Comparison of ENCODE assay signal across 8 mouse cellular contexts in the genomic region with DNA sequence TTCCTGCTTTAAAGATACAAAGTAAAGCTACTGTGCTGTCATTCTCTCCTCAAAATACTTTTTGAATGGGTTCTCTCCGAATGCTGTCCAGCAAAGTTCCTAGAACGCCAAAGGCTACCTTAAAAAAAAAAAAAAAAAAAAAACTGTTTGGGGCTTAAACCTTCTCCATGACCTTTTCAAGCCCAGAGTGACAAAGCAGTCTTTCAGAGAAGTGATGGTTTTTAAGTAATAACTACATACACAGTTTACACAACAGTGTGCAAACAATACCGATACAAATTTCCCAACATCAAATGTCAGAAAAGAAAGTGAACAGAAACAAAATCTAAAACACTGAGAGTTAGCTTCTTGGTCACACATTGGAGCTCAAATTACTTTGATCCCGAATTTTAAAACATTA. TPM values are rescaled to one million over a fixed set of nuclear protein-coding genes. Genes with fewer than 3 reads are reported as not detected.
DNase-seq lines count a peak whose midpoint lies in the region; ATAC-seq and TF ChIP-seq lines count a peak whose summit lies in the region.

No protein-coding gene starts in this region.

- no peaks in the 10 kb centered on the region for H3K9me3 ChIP-seq in heart, embryonic 13.5 days
- H3K9me3 ChIP-seq in ES-Bruce4 (replicated peaks; ENCODE audit: control insufficient read depth, insufficient read depth, low read length, poor library complexity, severe bottlenecking) = no peaks in the 10 kb centered on the region
- no peaks in the 10 kb centered on the region for H3K9me3 ChIP-seq in hindbrain, embryonic 14.5 days (ENCODE audit: control insufficient read depth, low read length)
- H3K9me3 ChIP-seq in midbrain, embryonic 10.5 days (replicated peaks) = no peaks in the 10 kb centered on the region

- peaks cover 6% of the 10 kb centered on the region for H3K36me3 ChIP-seq in heart, embryonic 13.5 days
- H3K36me3 ChIP-seq in ES-Bruce4 (ENCODE audit: control insufficient read depth, insufficient read depth, low read length, poor library complexity, severe bottlenecking) = no peaks in the 10 kb centered on the region
- H3K36me3 ChIP-seq in hindbrain, embryonic 14.5 days (replicated peaks; ENCODE audit: control insufficient read depth, insufficient read depth) = peaks cover 7% of the 10 kb centered on the region
- peaks cover 6% of the 10 kb centered on the region for H3K36me3 ChIP-seq in midbrain, embryonic 10.5 days

- no peak for TF ChIP-seq CTCF in ES-Bruce4 (IDR thresholded peaks at IDR 0.05; ENCODE audit: low read depth, low read length)

- 53% methylated on average over 4 of the region's 4 CpGs for whole genome bisulfite sequencing in heart, embryonic 13.5 days
- 57% methylated on average over 4 of the region's 4 CpGs for WGBS in hindbrain, embryonic 14.5 days
- 52% methylated on average over 4 of the region's 4 CpGs for WGBS in midbrain, embryonic 10.5 days

- peak overlapping the region; percentile 96; the same call in 1 of the 2 replicates for H3K9ac ChIP-seq in heart, embryonic 13.5 days
- H3K9ac ChIP-seq in ES-Bruce4 (ENCODE audit: low read depth, poor library complexity, severe bottlenecking) = peak overlapping the region; percentile 71; the same call in 1 of the 2 replicates
- peak overlapping the region; percentile 84 for H3K9ac ChIP-seq in hindbrain, embryonic 14.5 days

- H3K4me1 ChIP-seq in heart, embryonic 13.5 days = peaks cover 5% of the 10 kb centered on the region
- no peaks in the 10 kb centered on the region for H3K4me1 ChIP-seq in ES-Bruce4 (ENCODE audit: control insufficient read depth, insufficient read depth, low read length)
- H3K4me1 ChIP-seq in hindbrain, embryonic 14.5 days (replicated peaks; ENCODE audit: control insufficient read depth, insufficient read depth, low read length) = peaks cover 9% of the 10 kb centered on the region; the same call in 1 of the 2 replicates
- peaks cover 15% of the 10 kb centered on the region for H3K4me1 ChIP-seq in midbrain, embryonic 10.5 days

- TF ChIP-seq EP300 in ES-Bruce4 (IDR thresholded peaks at IDR 0.05; ENCODE audit: insufficient read depth, low read depth, low read length) = no peak

- TF ChIP-seq POLR2A in ES-Bruce4 (IDR thresholded peaks at IDR 0.05; ENCODE audit: insufficient read depth, low read length) = no peak

- H3K4me2 ChIP-seq in heart, embryonic 13.5 days = peak overlapping the region; percentile 81
- H3K4me2 ChIP-seq in hindbrain, embryonic 14.5 days (replicated peaks) = peak overlapping the region; percentile 61

- peak overlapping the region; percentile 75 for H3K4me3 ChIP-seq in heart, embryonic 13.5 days
- H3K4me3 ChIP-seq in ES-Bruce4 (ENCODE audit: low read depth, low read length) = no peak overlapping the region
- peak overlapping the region; percentile 54 for H3K4me3 ChIP-seq in hindbrain, embryonic 14.5 days (replicated peaks; ENCODE audit: low read length)
- peak overlapping the region; percentile 79 for H3K4me3 ChIP-seq in midbrain, embryonic 10.5 days

- H3K27ac ChIP-seq in heart, embryonic 13.5 days (replicated peaks) = peak overlapping the region; percentile 99; the same call in 1 of the 2 replicates
- H3K27ac ChIP-seq in ES-Bruce4 (ENCODE audit: insufficient read depth, low read length) = no peak overlapping the region
- H3K27ac ChIP-seq in hindbrain, embryonic 14.5 days = peak overlapping the region; percentile 93; the same call in 1 of the 2 replicates
- 0 out of 2 replicates have a peak overlapping the region, but pooled peaks have one; percentile 95 for H3K27ac ChIP-seq in midbrain, embryonic 10.5 days (replicated peaks)

- no peaks in the 10 kb centered on the region for H3K27me3 ChIP-seq in heart, embryonic 13.5 days (replicated peaks)
- no peaks in the 10 kb centered on the region for H3K27me3 ChIP-seq in ES-Bruce4 (ENCODE audit: control insufficient read depth, insufficient read depth, low read length, poor library complexity, severe bottlenecking)
- no peaks in the 10 kb centered on the region for H3K27me3 ChIP-seq in hindbrain, embryonic 14.5 days (ENCODE audit: control insufficient read depth, insufficient read depth, low read length)
- no peaks in the 10 kb centered on the region for H3K27me3 ChIP-seq in midbrain, embryonic 10.5 days (ENCODE audit: low read depth, poor library complexity, severe bottlenecking)

- ATAC-seq in heart, embryonic 13.5 days (ENCODE audit: extremely low read depth, insufficient number of reproducible peaks, low FRiP score, low TSS enrichment) = no peak
- no peak for ATAC-seq in hindbrain, embryonic 14.5 days (ENCODE audit: low FRiP score)

- DNase-seq in heart, postnatal 4 days = no peak
- no peak for DNase-seq in hindbrain, embryonic 14.5 days (ENCODE audit: low spot score)
- DNase-seq in midbrain, embryonic 10.5 days (ENCODE audit: low spot score) = no peak
- no peak for DNase-seq in adrenal gland, postnatal 14 days
- no peak for DNase-seq in cerebellum, adult 9-10 months
- DNase-seq in frontal cortex, postnatal 10 days (ENCODE audit: low spot score in 2 of 2) = no peak

RNA-seq across cellular contexts. Expression of gene Sppl2a, which starts 1.3 kb away (rescaled TPM):
- 27.4 and 30.0 TPM in 2 replicates for polyA plus RNA-seq in heart, embryonic 13.5 days (2015; fragmentation: Nextera tagmentation; extraction: Ambion mirVana)
- total RNA-seq in heart, postnatal 4 days (2021) = 10 to 100 TPM; 43.5 to 49.9 TPM
- 18.9 and 22.4 TPM in 2 replicates for polyA plus RNA-seq in ES-Bruce4 (2011; ENCODE audit: insufficient read depth, insufficient read length, low read depth, missing spikeins)
- 37.8 and 40.2 TPM in 2 replicates for polyA plus RNA-seq in hindbrain, embryonic 14.5 days (2014; fragmentation: Nextera tagmentation; extraction: Ambion mirVana)
- 30.3 and 35.5 TPM in 2 replicates for polyA plus RNA-seq in midbrain, embryonic 10.5 days (2016; fragmentation: Nextera tagmentation; extraction: Ambion mirVana)
- total RNA-seq in adrenal gland, postnatal 14 days (2021) = 59.1 and 64.9 TPM in 2 replicates

RNA-seq across cellular contexts. Expression of gene Trpm7, which starts 55.8 kb away (rescaled TPM):
- 36.6 and 40.3 TPM in 2 replicates for polyA plus RNA-seq in heart, embryonic 13.5 days (2015; fragmentation: Nextera tagmentation; extraction: Ambion mirVana)
- total RNA-seq in heart, postnatal 4 days (2021) = 10 to 100 TPM; 56.5 to 62.5 TPM
- polyA plus RNA-seq in ES-Bruce4 (2011; ENCODE audit: insufficient read depth, insufficient read length, low read depth, missing spikeins) = 82.5 and 83.3 TPM in 2 replicates
- polyA plus RNA-seq in hindbrain, embryonic 14.5 days (2014; fragmentation: Nextera tagmentation; extraction: Ambion mirVana) = 30.8 and 34.3 TPM in 2 replicates
- polyA plus RNA-seq in midbrain, embryonic 10.5 days (2016; fragmentation: Nextera tagmentation; extraction: Ambion mirVana) = 39.7 and 40.7 TPM in 2 replicates
- total RNA-seq in adrenal gland, postnatal 14 days (2021) = 48.7 and 51.9 TPM in 2 replicates
